Mouse (Mus musculus) stomach, postnatal 0 days (tissue): ENCODE data around the gene Btbd10.

ENCODE experiments used
- CTCF ChIP-seq: IDR thresholded peaks from 2 replicates; pipeline ENCODE4 v1.5.1; 2016; ENCODE audit warnings: antibody characterized with exemption, low read depth, mild to moderate bottlenecking, moderate library complexity
- EP300 ChIP-seq: optimal IDR thresholded peaks from 2 replicates; pipeline ENCODE3; 2016; ENCODE audit warnings: antibody characterized with exemption

GRCm38 (mm10) chr7:113279246-113279645 lies 89.9 kb downstream of the Btbd10 start:
- TF ChIP-seq CTCF (no peak), EP300 (no peak)
